Mouse (Mus musculus): ENCODE data around the gene Agk.

Gene Agk

DNA sequence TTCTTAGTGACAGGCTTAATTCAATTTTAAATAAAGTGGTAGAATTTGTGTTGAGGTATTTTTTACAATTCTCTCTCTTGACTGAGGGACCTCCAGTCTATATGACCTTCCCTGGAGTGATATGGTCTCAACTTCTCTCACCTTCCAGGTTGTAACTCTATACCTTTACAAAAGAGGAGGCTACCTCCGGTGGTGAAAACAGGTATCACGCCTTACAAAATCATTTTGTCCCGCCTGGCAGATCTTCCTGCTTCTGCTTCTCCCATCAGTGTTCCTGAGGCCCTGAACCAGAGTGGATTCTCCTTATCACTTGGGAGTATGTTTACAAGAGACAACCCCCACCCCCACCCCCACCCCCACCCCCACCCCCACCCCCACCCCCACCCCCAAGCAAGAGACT is 116.8 kb downstream of the Agk start:
- no peak for DNase-seq (ENCODE audit: low read depth, low spot score)

DNA sequence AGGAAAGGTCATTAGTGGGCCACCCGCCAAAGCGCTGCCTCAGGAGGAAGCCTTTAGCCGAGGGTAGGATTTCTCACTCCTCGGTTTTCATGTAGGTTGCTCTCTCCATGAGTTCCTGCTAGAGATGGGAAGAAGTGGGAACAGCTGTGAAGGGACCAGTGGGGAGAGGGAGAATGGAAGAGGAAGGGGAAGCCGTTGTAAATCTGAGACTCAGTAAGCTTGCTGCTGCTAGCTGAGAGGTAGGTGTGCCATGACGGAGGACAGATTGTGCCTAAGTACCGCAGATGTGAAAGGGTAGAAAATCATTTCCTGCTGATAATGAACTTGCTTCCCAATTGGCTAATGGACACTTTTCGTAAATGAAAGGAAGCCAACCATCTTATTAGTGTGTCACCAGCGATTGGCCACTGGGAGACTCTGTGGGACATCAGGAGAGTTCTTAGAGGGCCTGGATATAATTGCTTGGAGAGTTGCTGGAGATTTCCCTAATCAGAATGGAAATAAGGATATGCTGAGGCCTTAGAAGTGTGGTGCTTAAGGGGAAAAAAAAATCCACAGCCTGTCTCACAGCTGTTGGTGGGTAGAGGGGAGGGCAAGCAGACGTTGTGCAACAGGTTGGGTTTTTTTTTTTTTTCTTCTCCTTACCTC is 118.4 kb downstream of the Agk start:
- DNase-seq (ENCODE audit: low read depth, low spot score): no peak
